Mouse (Mus musculus) liver, embryonic 14.5 days (tissue): ENCODE measurements around the gene Mymx. TPM values are rescaled to one million over a fixed set of nuclear protein-coding genes. Genes with fewer than 3 reads are reported as not detected.

Experiments used
- ATAC-seq: fragments of 200-750 bp; cut with Nextera tagmentation; 2 replicates; pipeline ENCODE4 v1.8.0; 2017; ENCODE audit warnings: moderate number of reproducible peaks, mild to moderate bottlenecking, moderate library complexity; ENCODE audit not compliant: insufficient read depth
- DNase-seq, 3 experiments: peaks; one replicate each; pipeline ENCODE4 v3.0.0-alpha.2; 2012 to 2013; ENCODE audit warnings: low read depth in 3 of 3, low spot score in 3 of 3
- H3K27ac ChIP-seq: fragments of 300-500 bp; sonication (generic); 2 replicates; pipeline ENCODE4 v1.5.1; 2014; ENCODE audit warnings: moderate library complexity, mild to moderate bottlenecking, control low read depth, inconsistent platforms
- H3K27me3 ChIP-seq: fragments of 300-500 bp; sonication (generic); 2 replicates; pipeline ENCODE4 v1.6.1; 2014; ENCODE audit warnings: mild to moderate bottlenecking, low read length, moderate library complexity; ENCODE audit not compliant: control insufficient read depth, insufficient read depth
- H3K36me3 ChIP-seq: fragments of 300-500 bp; sonication (generic); replicated peaks from 2 replicates; pipeline ENCODE4 v1.6.1; 2014; ENCODE audit warnings: low read depth; ENCODE audit not compliant: control insufficient read depth, insufficient read depth
- H3K4me1 ChIP-seq, 2 experiments: fragments of 200-500 bp in 1 of 2; fragments of 300-500 bp in 1 of 2; sonication (generic) in 1 of 2; replicated peaks; 2 replicates each; pipeline ENCODE4 v1.6.1; 2012 to 2014; ENCODE audit warnings: antibody characterized with exemption in 1 of 2, inconsistent platforms in 1 of 2, low read length in 1 of 2; ENCODE audit not compliant: control insufficient read depth in 2 of 2, insufficient read depth in 2 of 2
- H3K4me2 ChIP-seq: fragments of 300-500 bp; sonication (generic); 2 replicates; pipeline ENCODE4 v1.6.1; 2014; ENCODE audit warnings: low read depth, mild to moderate bottlenecking, control low read depth, moderate library complexity
- H3K4me3 ChIP-seq, 2 experiments: fragments of 200-500 bp in 1 of 2; fragments of 300-500 bp in 1 of 2; sonication (generic) in 1 of 2; 2 replicates each; pipeline ENCODE4 v1.5.1; 2012 to 2014; ENCODE audit warnings: low read depth in 2 of 2, low read length in 2 of 2, mild to moderate bottlenecking in 2 of 2, control low read depth in 1 of 2, inconsistent platforms in 1 of 2, moderate library complexity in 1 of 2; ENCODE audit not compliant: insufficient read depth in 1 of 2
- H3K9ac ChIP-seq: fragments of 300-500 bp; sonication (generic); replicated peaks from 2 replicates; pipeline ENCODE4 v1.6.1; 2014; ENCODE audit warnings: mild to moderate bottlenecking, control low read depth, moderate library complexity
- H3K9me3 ChIP-seq: fragments of 300-500 bp; sonication (generic); 2 replicates; pipeline ENCODE4 v1.6.1; 2016; ENCODE audit warnings: low read length, mixed read lengths; ENCODE audit not compliant: control insufficient read depth
- CTCF ChIP-seq: IDR thresholded peaks from 2 replicates; pipeline ENCODE4 v1.5.1; 2016; ENCODE audit warnings: antibody characterized with exemption, low read depth, control low read depth
- EP300 ChIP-seq: IDR thresholded peaks from 2 replicates; pipeline ENCODE4 v1.6.1; 2016; ENCODE audit warnings: antibody characterized with exemption, low read depth
- WGBS: fragments of 180-500 bp; shearing (Covaris S2); extraction: QIAGEN DNeasy Blood & Tissue Kit; methylation state at CpG from one replicate; pipeline ENCODE4 v1.1.7; 2014; ENCODE audit not compliant: insufficient replicate concordance; 5-methylcytosine and 5-hydroxymethylcytosine counted together
- polyA plus RNA-seq, 2 experiments: library from polyadenylated mRNA; depleted of rRNA in 1 of 2; stranded (reverse) in 1 of 2; unstranded in 1 of 2; fragments of >200 nt; fragmentation: Nextera tagmentation in 1 of 2; extraction: Ambion mirVana in 1 of 2; gene quantifications; 2 replicates each; pipeline versions ENCODE4 v1.2.1 to v1.2.3; 2012 to 2014

Gene Mymx
- polyA plus RNA-seq, 2 experiments, result not detected

DNA sequence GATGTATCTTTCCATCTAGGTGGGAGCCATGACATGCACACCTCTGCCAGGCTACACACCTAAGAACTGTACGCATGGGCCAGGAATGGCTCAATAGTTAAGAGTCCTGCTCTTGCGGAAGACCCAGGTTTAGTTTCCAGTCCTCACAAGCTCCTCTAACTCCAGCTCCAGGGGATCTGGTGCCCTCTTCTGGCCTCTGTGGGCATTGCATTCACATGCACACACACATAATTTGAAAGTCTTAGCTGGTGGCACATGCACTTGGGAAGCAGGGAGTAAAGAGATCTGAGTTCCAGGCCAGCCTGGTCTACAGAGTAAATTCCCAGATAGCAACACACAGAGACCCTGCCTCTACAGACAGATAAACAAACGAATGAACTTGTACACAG lies 15.5 kb downstream of the Mymx start:
- no peak for DNase-seq
- no peak overlapping the region for H3K9ac ChIP-seq
- no peak overlapping the region for H3K27ac ChIP-seq

DNA sequence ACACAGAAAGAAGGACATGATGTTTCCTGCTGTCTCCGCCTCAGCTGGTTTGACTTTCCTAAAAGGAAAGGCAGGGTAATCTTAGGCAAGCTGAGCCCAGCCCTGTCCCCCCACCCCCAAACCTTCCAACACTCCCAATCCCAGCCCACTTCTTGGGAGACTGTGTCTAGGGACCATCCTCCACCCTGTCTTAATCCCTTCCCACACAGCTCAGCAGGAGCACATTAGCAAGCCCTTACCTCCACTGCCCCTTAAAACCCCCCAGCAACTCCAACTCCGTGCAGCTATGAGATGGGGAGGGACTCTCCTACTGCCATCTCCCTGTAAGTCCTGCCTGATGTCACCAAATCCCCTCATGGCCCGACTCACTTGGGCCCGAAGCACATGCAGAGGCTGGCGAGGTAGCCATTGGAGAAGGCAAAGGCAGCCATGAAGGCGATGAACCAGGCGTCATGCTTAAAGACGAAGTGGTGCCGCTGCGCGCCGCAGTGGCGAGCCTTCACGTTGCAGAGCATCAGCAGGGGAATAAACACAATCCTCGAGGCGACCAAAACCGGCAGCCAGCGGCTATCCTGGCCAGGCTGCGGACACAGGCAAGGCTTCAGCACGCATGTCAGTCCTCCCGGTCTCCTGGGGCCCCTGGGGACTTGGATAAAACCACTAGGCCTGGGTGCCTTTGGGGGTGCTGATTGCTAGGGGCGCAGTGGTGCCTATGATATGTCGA lies 16.0 kb downstream of the Mymx start:
- H3K4me1 ChIP-seq, result peaks cover 24 to 32% of the 10 kb centered on the region in 2 experiments
- no peak for ATAC-seq
- no peak overlapping the region for H3K4me2 ChIP-seq
- no peak for DNase-seq
- TF ChIP-seq EP300 (no peak), CTCF (no peak)
- no peak overlapping the region for H3K9ac ChIP-seq
- 81% methylated on average over 23 of the region's 23 CpGs for WGBS
- H3K27ac ChIP-seq, result peak overlapping the region; percentile 17; the same call in 1 of the 2 replicates
- no peaks in the 10 kb centered on the region; the same call in 1 of the 2 replicates for H3K9me3 ChIP-seq
- H3K4me3 ChIP-seq, result no peak overlapping the region
- no peaks in the 10 kb centered on the region for H3K27me3 ChIP-seq
- H3K36me3 ChIP-seq, result peaks cover 69% of the 10 kb centered on the region

More for the DNA sequence above, 15.5 kb downstream of the Mymx start:
- no peaks in the 10 kb centered on the region; the same call in 1 of the 2 replicates for H3K9me3 ChIP-seq
- TF ChIP-seq EP300, result no peak
- TF ChIP-seq CTCF, result peak; percentile 86
- no peak for ATAC-seq
- WGBS, result 94% methylated on average over 3 of the region's 3 CpGs
- no peak overlapping the region for H3K4me3 ChIP-seq
- no peak overlapping the region for H3K4me2 ChIP-seq
- peaks cover 73% of the 10 kb centered on the region for H3K36me3 ChIP-seq
- no peaks in the 10 kb centered on the region for H3K27me3 ChIP-seq
- H3K4me1 ChIP-seq, result peaks cover 24 to 28% of the 10 kb centered on the region in 2 experiments

GRCm38 (mm10) chr17:45584939-45585678 lies 16.8 kb downstream of the Mymx start:
- H3K27me3 ChIP-seq, result no peaks in the 10 kb centered on the region
- no peak overlapping the region; the same call in 1 of the 2 replicates for H3K27ac ChIP-seq
- DNase-seq (peak in 1 of 3 experiments; percentile 45), ATAC-seq (peak; percentile 32; the same call in 1 of the 2 replicates)
- no peak overlapping the region for H3K4me3 ChIP-seq
- no peak overlapping the region for H3K4me2 ChIP-seq
- 32% methylated on average over 14 of the region's 14 CpGs for WGBS
- TF ChIP-seq CTCF, result peak; percentile 95
- TF ChIP-seq EP300, result no peak
- H3K9ac ChIP-seq, result no peak overlapping the region
- peaks cover 24 to 32% of the 10 kb centered on the region in 2 experiments for H3K4me1 ChIP-seq
- peaks cover 61% of the 10 kb centered on the region for H3K36me3 ChIP-seq
- H3K9me3 ChIP-seq, result no peaks in the 10 kb centered on the region; the same call in 1 of the 2 replicates

DNA sequence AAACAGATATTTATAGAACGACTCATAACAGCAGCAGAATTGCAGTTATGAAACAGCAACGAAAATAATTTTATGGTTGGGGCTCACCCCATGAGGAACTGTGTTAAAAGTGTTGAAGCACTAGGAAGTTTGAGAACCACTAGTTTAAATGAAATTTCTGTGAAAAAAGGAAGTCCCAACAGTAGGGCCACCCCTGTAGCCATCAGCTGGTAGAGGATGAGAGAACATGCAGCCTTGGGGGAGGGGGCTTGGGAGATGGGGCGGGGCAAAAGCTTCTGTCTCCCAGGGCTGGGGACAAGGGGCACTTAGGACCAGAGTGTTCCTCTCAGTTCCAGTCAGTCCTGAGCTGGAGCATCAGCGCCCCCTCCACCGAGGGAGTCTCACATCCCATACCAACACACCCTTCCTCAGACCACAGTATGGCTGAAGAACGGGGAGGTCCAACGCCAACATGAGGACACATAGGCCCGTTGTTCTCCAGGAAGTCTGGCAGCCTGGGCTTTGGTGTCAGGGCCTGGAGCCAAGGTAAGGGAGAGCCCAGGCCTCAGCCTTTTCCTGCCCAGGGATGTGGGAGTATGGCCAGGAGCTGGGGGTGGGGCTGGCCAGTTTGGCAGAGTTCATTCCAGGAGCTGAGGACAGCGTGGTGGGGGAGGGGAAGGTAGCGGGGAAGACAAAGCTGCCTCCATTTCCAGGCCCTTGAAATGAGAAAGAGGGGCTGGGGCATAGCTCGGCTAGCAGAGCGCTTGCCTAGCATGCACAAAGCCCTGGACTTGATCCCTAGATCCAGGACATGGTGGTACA lies 17.6 kb downstream of the Mymx start:
- DNase-seq, result no peak
- H3K36me3 ChIP-seq, result peaks cover 53% of the 10 kb centered on the region
- ATAC-seq, result no peak

More for the DNA sequence above, 17.6 kb downstream of the Mymx start:
- WGBS, result 54% methylated on average over 12 of the region's 12 CpGs
- TF ChIP-seq EP300 (no peak), CTCF (no peak)
- Histone ChIP-seq H3K4me2 (no peak overlapping the region), H3K27me3 (no peaks in the 10 kb centered on the region), H3K9me3 (no peaks in the 10 kb centered on the region; the same call in 1 of the 2 replicates), H3K4me1 (peaks cover 24 to 32% of the 10 kb centered on the region in 2 experiments), H3K9ac (no peak overlapping the region), H3K4me3 (no peak overlapping the region), H3K27ac (peak overlapping the region; percentile 23; the same call in 1 of the 2 replicates)
